Mouse (Mus musculus) E14TG2a.4 (cell line): Measurements from ENCODE around the gene Ssmem1.

Source experiments
- H3K27me3 ChIP-seq: 2 replicates; pipeline ENCODE4 v1.6.1; 2014; ENCODE audit warnings: low read length, control low read depth; ENCODE audit not compliant: insufficient read depth
- H3K36me3 ChIP-seq: 2 replicates; pipeline ENCODE4 v1.6.1; 2014; ENCODE audit warnings: low read length, control low read depth; ENCODE audit not compliant: insufficient read depth
- H3K4me1 ChIP-seq: replicated peaks from 2 replicates; pipeline ENCODE4 v1.6.1; 2014; ENCODE audit warnings: low read depth, low read length, control low read depth
- H3K4me3 ChIP-seq: replicated peaks from 2 replicates; pipeline ENCODE4 v1.5.1; 2014; ENCODE audit warnings: mild to moderate bottlenecking, low read length
- H3K9me3 ChIP-seq: 2 replicates; pipeline ENCODE4 v1.6.1; 2014; ENCODE audit warnings: low read length, control low read depth
- CTCF ChIP-seq: conservative IDR thresholded peaks from 2 replicates; pipeline ENCODE4 v1.5.1; 2014; ENCODE audit warnings: low read length
- NANOG ChIP-seq: IDR thresholded peaks from 2 replicates; pipeline ENCODE4 v1.6.1; 2014; ENCODE audit warnings: borderline replicate concordance, low read length, mixed read lengths
- POU5F1 ChIP-seq: IDR thresholded peaks from 2 replicates; pipeline ENCODE4 v1.6.1; 2014; ENCODE audit warnings: low read length, borderline replicate concordance

Ssmem1 gene

DNA sequence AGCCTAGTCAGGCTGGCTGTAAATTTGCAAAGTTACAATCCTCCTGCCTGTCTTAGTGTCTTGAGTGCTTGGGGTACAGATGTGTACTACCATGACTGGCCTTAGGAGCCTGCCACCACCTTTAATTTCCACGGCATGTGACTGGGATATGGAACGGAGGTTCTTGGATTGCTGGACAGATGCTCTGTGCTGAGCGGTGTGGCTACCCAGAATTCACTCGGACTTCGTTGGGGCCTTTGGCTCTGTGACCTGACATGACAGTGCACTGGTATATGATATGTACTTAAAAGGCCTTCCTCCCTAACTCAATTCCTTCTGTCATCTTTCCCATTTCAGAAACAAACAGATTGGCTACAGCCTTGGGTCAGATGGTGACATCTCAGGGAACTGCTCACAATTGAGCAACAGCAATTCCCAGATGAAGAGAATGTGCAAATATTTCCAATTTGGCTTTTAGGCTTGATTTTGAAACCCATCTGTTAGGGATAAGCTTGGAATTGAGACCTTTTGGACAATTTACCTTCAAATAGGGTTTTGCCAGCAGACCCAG is 45.0 kb downstream of the Ssmem1 start:
- Histone ChIP-seq H3K36me3 (no peaks in the 10 kb centered on the region), H3K4me1 (peaks cover 22% of the 10 kb centered on the region), H3K4me3 (no peak overlapping the region), H3K27me3 (peaks cover 37% of the 10 kb centered on the region), H3K9me3 (no peaks in the 10 kb centered on the region)
- TF ChIP-seq POU5F1 (no peak), NANOG (no peak), CTCF (no peak)

DNA sequence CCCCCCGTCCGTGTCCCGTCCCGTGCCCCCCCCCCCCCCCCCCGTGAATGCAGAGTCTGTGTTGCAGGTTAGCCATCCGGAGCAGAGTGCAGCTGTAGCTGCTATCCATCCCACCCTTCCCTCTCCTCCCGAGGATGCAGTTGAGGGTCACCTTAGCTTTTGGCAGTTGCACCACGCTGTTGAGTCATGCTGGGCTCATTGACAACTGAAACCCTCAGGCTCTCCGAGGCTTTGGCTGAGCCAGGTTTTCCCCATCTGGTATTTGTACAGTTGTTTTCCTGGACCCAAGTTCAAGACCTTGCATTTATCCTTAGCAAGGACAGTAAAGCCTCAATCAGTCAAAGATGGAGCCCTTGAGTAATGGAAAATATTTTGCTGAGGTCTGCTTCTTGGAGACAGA is 46.4 kb downstream of the Ssmem1 start:
- H3K27me3 ChIP-seq, result peaks cover 31% of the 10 kb centered on the region
- no peaks in the 10 kb centered on the region for H3K9me3 ChIP-seq
- peaks cover 21% of the 10 kb centered on the region for H3K4me1 ChIP-seq
- no peaks in the 10 kb centered on the region for H3K36me3 ChIP-seq
- TF ChIP-seq CTCF, result no peak
- no peak for TF ChIP-seq POU5F1
- no peak for TF ChIP-seq NANOG
- no peak overlapping the region for H3K4me3 ChIP-seq

DNA sequence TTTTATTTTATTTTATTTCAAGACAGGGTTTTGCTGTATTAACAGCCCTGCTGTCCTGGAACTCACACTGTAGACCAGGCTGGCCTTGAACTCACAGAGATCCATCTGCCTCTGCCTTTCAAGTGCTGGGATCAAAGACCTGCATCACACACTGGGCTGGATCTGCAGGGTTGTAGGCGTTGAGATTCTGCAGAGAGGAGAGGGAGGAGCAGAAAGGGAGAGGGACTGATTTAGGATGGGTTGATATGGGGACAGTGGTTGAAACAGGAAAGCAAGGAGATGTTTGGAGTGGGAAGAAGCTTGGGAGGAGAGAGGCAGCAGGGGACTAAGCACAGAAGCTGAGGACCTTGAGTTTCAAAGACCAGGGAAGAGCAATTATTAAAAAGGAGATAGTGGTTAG is 50.1 kb downstream of the Ssmem1 start:
- H3K9me3 ChIP-seq, result no peaks in the 10 kb centered on the region
- no peaks in the 10 kb centered on the region for H3K36me3 ChIP-seq
- H3K4me3 ChIP-seq, result no peak overlapping the region
- H3K4me1 ChIP-seq, result peaks cover 9% of the 10 kb centered on the region
- H3K27me3 ChIP-seq, result peaks cover 8% of the 10 kb centered on the region
- no peak for TF ChIP-seq CTCF
- TF ChIP-seq POU5F1, result no peak
- TF ChIP-seq NANOG, result no peak

DNA sequence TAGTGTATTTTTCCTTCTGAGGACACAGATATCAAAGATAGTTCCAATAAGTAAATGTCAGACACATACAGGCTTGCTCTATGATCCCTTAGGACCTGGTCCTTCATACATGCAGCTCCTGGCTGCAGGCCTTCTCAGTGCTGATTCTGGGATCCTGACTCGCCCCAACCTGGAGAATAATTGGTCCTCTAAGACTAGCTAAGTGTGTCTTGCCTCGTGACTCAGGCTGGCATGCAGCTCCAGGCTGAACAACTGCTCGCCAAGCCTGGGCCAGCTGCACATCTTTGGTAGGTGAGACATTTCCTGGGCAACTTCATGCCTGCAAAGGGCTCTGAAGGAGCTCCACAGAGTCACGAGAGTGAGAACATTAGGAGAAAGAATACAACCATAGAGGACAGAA is 52.5 kb downstream of the Ssmem1 start:
- Histone ChIP-seq H3K36me3 (no peaks in the 10 kb centered on the region), H3K9me3 (no peaks in the 10 kb centered on the region)
- TF ChIP-seq NANOG (no peak), POU5F1 (no peak), CTCF (no peak)

DNA sequence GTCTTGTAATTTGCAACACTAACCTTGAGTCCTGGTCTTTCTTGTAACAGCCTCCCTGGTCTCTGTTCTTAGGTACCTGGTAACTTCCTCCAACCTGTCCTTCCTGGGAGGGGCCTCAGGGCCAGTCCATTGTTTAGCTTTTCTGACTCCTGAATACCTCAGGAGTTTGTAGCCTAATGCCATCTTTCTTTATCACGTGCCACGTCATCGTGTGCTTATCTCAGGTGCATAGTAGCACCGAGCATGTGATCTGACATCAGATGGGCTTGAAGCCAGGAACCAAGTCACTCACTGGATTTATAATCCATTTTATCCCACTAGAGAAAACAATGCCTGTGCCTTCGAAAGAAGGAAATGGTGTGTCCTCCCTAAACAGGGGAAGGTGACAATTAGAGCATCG is 53.9 kb downstream of the Ssmem1 start:
- no peaks in the 10 kb centered on the region for H3K9me3 ChIP-seq
- peaks cover 6% of the 10 kb centered on the region for H3K27me3 ChIP-seq
- no peaks in the 10 kb centered on the region for H3K4me1 ChIP-seq

More for the DNA sequence above, 52.5 kb downstream of the Ssmem1 start:
- H3K4me3 ChIP-seq, result no peak overlapping the region
- H3K4me1 ChIP-seq, result no peaks in the 10 kb centered on the region
- H3K27me3 ChIP-seq, result peaks cover 6% of the 10 kb centered on the region

DNA sequence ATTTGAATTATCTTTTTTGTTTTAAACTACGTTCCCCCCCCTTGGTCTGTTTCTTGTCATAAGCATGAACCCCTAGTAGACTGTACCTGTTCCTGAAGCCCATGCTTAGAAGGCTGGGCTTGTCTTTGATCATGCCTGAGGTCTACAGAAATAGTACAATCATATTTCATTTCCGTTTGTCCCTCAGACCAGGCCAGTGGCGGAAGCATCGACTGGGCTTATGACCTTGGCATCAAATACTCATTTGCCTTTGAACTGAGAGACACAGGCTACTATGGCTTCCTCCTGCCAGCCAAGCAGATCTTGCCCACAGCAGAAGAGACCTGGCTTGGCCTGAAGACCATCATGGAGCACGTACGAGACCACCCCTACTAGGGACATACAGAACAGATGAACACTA is 54.4 kb downstream of the Ssmem1 start:
- Histone ChIP-seq H3K27me3 (peaks cover 7% of the 10 kb centered on the region), H3K4me1 (no peaks in the 10 kb centered on the region), H3K4me3 (no peak overlapping the region), H3K9me3 (no peaks in the 10 kb centered on the region), H3K36me3 (no peaks in the 10 kb centered on the region)
- TF ChIP-seq POU5F1, result no peak
- no peak for TF ChIP-seq NANOG
- TF ChIP-seq CTCF, result no peak

More for the DNA sequence above, 53.9 kb downstream of the Ssmem1 start:
- TF ChIP-seq POU5F1, result no peak
- no peak for TF ChIP-seq CTCF
- no peak for TF ChIP-seq NANOG
- Histone ChIP-seq H3K4me3 (no peak overlapping the region), H3K36me3 (no peaks in the 10 kb centered on the region)

DNA sequence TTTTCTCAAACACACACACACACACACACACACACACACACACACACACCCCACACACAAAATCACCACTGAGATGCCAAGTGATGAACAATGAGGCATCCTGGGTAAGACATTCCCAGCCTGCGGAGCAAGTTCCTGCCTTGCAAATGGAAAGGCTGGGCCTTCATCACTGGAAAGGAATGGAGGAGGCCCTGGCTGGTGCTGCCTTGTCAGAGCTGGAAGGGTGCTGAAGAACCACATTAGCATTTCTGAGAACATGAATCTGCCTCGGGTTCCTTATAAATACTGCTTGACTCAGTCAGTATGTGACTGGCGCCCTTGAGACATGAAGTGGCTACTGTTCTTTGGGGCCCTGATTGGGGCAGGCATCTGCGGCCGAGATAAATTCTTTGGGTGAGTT is 58.4 kb downstream of the Ssmem1 start, which contains the start of gene Cpa4:
TSS of gene Cpa4 (plus strand) at position 301 of the 400 bp plus-strand sequence.
- no peak for TF ChIP-seq POU5F1
- TF ChIP-seq CTCF, result no peak
- TF ChIP-seq NANOG, result no peak

DNA sequence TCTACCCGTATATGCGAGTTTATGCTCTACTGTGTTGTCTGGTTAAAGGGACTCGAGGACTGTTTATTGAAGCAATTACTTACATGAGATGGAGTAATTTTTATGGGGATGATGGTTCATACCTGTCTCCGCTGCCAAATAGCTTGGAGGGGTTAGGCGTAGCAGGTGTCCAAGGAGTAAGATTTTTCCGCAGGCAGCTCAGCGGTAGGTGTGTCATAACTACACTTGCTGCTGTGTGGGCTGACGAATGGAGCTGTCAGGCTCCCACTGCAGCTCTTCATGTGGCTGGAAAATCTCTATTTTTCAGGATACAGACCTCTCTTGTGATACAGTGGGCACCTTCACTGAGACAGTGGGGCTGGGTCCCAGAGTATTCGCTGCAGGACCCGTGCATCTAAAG is 59.7 kb downstream of the Ssmem1 start:
- no peak for TF ChIP-seq NANOG
- no peak for TF ChIP-seq POU5F1
- no peak for TF ChIP-seq CTCF
- H3K9me3 ChIP-seq, result no peaks in the 10 kb centered on the region
- H3K4me1 ChIP-seq, result no peaks in the 10 kb centered on the region
- no peaks in the 10 kb centered on the region for H3K36me3 ChIP-seq
- H3K27me3 ChIP-seq, result peaks cover 46% of the 10 kb centered on the region
- no peak overlapping the region for H3K4me3 ChIP-seq

More for the DNA sequence above, 58.4 kb downstream of the Ssmem1 start, which contains the start of gene Cpa4:
- Histone ChIP-seq H3K27me3 (peaks cover 35% of the 10 kb centered on the region), H3K9me3 (no peaks in the 10 kb centered on the region), H3K36me3 (no peaks in the 10 kb centered on the region), H3K4me1 (no peaks in the 10 kb centered on the region), H3K4me3 (no peak within 1 kb of the TSS)
